Mouse (Mus musculus) layer of hippocampus, adult 11-12 months (tissue): ENCODE measurements around the gene 1700092M07Rik.
A peak's percentile ranks its signal among the peaks of the same experiment; 100 is the strongest.

Source experiments
- DNase-seq: peaks from one replicate; pipeline ENCODE4 v3.0.0; 2022; ENCODE audit warnings: low spot score

Gene 1700092M07Rik

DNA sequence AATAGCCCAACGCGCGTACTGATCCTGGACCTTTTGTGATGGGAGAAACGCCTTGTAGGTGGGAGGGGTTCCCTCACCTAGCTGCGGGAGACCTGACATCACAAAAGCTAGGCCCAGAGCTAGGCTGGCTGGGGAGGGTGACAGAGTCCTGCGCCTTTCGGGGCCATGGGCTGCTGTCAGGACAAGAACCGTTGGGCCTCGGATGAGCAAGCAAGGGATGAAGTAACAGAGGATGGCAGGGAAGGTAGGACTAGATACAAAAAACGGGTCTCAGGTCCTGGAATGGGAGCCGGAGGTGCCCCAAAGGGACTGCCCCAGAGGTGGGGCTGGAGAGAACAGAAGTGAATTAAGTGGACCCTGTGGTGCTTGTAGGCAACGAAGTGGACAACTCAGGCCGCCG lies at the start of gene 1700092M07Rik:
Gene 1700092M07Rik (plus strand): TSS at position 116 of the 400 bp plus-strand sequence.
- DNase-seq: no peak

DNA sequence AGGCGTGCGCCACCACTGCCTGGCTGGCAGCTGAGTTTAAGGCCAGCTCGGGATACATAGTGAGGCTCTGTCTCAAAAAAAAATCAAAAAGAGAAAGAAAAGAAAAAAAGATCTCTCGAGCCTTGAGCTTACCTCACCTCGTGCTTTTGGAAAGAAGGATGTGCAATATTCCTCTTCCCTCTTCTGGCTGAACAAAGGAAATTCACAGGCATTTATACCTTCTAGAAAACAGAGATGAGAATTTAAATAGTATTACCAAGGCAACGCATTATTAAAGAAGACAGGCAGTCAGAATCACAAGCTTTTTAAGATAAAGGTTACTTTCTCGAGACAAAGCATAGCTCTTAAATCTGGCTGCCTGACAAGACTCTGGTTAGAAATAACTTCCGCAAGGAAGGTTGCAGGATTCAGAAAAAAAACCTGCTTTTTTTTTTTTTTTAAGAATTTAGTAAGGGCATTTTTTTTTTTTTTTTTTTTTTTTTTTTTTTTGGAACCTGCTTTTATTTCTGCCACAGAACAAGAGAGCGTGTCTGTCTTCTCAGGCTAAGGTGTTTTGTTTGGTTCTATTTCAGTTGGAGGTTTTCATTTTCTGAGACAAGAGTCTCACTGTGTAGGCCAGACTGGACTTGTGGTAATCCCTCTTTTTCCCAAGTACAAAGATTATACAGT lies 48.5 kb upstream of the 1700092M07Rik start:
- no peak for DNase-seq

DNA sequence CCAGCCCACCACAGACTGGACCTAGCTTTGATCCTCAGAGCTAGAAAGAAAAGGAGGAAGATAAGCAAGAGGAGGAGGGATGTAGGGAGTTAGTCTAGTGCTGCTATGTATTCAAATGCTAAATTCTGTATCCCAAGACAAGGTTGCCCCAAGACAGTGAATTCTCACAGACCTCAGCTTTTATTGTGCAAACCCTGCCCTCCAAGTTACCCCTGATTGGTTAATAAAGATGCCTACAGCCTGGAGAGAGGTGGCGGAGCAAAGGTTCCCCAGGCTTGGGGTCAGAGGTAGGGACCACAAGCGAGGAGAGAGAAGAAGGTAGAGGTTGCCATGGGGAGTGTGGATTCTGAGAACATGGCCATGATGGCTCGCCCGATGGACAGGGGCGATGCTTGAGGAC lies 47.8 kb upstream of the 1700092M07Rik start:
- no peak for DNase-seq

DNA sequence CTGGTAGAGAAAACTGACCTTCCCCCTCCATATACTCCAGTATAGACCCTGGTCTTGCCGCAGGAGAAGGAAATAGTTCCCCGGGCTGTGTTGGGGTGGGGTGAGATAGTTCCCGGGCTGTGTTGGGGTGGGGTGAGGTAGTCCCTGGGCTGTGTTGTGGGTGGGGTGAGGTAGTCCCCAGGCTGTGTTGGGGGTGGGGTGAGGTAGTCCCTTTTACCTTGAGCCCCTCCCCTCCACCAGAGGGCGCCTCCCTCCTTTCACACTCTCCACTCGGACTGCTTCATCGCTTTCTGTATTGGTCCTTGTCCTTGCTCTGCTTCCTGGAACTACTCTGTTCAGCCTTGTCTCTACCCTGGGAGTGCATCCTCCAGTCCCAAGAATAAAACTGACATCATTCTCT lies 45.2 kb upstream of the 1700092M07Rik start:
- DNase-seq: no peak

DNA sequence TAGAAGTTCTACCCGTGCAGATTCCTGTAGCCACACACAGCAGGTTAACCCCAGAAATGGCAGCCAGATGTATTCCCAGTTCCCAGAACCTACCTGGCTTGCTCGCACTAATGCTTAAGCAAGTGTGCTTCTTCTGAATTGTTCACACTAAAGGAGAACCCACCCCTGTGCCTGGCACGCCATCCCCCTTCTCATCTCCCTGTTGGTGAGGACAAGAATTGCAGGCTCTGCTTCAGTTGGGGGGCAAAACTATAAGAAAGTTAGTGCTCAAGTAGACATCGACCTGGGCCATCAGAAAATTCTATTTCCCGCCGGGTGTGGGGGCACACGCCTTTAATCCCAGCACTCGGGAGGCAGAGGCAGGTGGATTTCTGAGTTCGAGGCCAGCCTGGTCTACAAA lies 40.9 kb upstream of the 1700092M07Rik start:
- DNase-seq: no peak

DNA sequence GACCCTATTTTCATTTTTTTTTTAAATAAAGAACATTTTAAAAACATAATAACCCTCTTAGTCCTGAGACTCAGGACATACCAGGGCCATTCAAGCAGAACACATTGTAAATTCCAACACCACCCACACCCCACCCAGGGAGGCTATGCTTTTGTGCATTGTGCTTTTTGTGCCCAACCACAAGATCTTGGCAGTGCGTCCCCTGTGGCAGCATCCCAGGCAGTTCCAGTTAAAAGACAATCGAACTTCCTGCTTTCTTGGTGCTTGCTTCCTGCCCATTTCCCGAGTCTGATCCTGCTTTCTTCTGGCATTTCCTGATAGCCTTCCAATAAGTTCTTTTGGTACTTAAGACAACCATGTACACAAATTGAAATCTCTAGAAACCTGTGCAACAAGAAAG lies 38.1 kb upstream of the 1700092M07Rik start:
- DNase-seq: no peak

DNA sequence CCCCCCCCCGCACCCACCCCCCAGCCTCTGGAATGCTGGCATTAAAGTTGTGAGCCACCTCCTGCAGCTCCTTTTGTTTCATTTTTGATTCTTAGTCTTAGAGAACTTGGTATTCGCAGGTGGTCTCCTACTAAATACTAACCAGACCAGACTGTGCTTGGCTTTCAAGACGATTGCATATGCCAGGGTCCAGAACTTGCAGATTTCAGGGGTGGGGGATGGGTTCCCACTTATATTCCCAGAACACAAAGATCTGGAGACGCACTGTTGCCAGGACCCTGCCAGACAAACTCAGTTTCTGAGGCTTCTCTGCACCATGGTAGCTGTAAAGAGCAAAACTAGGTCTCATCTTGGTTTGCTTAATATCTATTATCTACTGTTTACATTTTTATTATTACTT lies 36.9 kb upstream of the 1700092M07Rik start:
- DNase-seq: no peak

DNA sequence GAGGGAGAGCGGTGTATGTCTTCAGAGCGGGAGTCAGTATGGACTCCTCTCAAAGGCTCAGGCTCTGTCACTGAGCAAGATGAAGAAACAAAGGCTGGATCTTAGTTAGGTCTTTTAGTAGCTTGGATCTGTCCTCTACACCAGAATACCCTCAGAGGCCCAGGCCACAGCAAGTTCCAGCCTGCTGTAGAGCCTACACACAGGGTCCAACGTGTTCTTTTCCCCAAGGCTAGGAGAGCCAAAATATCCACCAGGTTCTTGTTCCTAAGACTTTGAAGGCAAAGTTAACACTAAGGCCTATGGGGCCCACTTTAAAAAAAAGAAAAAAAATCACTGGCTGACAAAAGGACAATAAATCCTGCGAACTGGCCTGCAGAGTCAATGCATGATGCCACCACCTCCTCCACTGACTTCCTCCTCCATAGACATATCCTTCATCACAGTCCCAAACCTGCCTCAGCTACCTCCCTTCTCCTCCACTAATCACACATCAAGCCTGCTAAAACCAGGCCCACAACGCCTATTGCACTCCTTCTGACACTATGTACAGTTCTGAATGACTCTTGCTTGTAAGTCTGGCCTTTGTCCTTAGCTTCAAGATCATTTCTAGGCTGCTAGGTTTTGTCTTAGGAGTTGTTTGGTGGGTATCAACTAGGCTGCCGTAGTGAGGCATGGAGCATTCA lies 35.4 kb upstream of the 1700092M07Rik start:
- DNase-seq: no peak

DNA sequence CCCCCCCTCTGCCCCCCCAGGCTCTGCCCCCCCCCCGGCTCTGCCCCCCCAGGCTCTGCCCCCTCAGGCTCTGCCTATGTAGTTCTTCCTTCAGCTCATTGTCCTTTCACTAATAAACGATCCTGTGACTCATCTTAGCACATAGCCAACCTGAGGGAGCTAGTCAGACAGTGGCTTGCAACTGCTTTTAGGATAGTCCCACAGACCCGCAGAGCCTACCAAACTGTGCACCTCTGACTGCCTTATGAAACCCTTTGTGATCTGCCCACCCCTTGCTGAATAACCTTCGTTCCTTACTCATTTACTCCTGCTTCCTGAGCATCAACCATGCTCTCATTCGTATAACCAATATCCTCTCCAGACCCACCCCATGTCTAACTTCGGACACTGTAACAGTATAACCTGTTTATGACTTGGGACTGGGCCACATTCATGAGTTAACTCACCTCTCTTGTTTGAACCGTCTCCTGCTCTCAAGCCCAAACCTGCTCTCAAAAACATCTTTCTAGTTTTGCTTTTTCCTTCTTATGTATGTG lies 34.3 kb upstream of the 1700092M07Rik start:
- no peak for DNase-seq

DNA sequence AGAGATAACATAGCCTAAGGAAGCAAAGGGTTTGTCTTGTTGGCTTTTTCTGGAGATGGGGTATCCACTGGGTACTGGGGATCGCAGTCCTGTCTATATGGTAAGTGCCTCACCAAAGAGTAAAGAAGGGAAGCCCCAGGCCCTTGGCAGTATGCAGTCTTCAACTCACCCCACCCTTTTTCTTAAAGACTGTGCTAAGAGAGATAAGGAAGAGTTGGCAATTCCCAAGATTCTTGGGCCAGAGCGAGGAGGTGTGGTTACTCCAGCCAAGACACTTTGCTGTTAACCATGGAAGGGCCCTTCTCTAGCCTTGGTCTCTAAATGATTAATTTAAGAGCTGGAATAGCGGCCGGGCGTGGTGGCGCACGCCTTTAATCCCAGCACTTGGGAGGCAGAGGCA lies 33.6 kb upstream of the 1700092M07Rik start:
- DNase-seq: no peak

DNA sequence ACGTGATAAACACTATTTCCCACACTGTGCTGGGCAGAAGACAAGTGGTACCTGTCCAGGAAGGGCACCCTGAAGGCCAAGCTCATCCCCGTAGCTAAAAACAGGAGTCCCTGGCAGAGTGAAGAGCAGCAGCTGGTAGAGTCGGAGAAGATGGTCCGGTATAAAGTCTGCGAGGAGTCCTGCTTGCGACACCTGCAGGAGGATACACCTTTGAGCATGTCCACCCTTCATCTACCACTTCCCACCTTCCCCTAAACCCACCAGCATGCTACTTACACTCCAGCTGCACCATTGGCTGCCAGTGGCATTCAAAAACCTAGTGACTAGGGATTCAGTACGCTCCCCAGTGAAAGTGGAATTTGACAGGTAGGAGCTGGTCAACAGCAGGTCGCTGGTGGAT lies 31.6 kb upstream of the 1700092M07Rik start:
- no peak for DNase-seq

DNA sequence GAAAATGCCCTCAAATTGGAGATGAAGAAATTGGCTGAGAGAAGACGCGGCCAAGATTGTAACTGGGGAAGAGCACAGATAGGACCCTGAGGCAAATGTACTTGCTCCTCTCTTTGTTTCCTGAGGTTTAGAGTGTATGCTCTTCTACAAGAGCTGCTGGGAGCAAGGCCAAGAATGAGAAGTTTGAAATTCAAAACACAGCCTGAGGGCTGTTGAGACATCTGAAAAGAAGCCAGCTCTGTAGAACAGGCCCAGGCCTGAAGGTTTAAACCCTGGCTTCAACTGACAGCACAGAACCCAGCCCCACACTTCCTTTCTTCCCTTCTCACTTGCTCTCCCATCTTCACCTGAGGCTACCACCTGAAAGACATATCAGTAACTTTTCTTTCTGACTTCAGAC lies 30.5 kb upstream of the 1700092M07Rik start:
- no peak for DNase-seq

DNA sequence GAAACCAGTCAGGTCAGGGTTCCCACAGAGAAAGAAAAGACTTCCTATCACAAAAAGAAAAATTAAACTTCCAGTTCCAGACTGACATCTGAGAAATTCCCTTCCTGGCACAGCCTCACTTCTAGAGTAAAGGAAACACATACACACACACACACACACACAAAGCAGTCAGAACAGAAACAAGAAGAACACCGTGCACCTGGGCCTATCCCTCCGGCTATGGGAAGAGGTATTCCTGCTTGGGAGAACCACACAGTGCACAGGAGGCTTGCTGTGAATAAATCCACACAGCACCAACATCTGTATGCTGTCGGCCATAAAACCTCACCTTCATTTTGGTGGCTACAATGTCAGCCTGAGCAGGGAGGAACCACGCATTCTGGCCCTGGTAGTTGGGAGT lies 29.0 kb upstream of the 1700092M07Rik start:
- no peak for DNase-seq

DNA sequence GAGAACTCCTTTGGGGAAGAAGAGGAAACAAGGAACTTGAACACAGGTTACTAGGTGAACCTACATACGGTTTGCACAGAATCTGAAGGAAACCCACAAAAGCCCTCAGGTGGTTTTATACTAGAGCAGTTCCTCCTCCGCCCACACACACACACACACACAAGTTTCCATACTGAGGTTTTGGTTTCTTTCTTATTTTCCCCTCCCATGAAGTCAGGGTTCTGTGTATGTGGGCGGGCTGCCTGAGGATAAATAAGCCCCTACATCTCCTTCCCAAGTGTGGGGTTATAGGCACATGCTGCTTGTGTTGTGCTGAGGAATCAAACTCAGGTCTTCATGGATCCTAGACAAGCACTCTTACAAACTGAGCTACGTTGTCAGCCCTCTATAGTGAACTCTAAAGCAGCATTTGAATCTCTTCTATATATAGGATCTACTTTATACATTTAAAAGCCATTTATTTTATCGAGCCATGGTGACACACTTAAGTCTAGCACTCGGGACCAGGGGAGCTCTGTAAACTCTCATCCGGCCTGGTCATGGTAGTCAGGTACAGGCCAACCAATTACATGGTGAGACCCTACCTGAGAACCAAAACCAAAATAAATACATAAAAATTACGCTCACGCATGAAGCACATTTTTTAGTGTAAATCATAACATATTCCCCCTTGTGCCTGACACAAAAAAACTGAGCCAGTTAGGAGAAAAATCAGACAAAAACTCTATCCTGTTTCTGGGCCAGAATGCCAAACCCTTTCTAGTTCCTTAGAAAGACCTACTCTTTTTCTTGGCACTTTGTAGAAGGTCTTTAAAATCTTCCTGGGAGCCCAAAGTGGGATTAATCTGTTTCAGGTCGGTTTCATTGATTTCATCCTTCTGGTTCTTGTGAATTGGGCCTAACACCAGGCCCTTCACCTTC lies 28.3 kb upstream of the 1700092M07Rik start:
- DNase-seq: no peak

DNA sequence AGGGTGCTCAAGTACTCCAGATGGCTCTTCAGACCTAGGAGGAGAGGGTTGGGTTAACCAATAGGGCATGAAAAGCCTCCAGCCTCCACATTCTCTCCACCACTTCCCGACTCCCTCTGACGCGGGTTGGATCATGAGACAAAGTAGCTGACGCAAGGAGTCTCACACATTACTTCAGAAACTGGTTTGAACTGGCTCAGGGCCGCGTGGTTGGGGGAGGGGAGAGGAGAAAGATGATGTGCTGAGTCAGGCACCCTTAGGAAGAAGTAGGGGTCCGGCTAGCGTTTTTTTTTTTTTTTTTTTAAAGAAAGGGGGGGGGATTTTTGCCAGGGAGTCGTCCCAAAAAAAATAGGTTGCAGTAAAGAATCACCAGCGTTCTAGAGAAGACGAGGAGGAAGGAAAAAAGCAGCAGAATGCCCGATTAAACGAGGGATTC lies 27.6 kb upstream of the 1700092M07Rik start:
- peak; percentile 76 for DNase-seq

DNA sequence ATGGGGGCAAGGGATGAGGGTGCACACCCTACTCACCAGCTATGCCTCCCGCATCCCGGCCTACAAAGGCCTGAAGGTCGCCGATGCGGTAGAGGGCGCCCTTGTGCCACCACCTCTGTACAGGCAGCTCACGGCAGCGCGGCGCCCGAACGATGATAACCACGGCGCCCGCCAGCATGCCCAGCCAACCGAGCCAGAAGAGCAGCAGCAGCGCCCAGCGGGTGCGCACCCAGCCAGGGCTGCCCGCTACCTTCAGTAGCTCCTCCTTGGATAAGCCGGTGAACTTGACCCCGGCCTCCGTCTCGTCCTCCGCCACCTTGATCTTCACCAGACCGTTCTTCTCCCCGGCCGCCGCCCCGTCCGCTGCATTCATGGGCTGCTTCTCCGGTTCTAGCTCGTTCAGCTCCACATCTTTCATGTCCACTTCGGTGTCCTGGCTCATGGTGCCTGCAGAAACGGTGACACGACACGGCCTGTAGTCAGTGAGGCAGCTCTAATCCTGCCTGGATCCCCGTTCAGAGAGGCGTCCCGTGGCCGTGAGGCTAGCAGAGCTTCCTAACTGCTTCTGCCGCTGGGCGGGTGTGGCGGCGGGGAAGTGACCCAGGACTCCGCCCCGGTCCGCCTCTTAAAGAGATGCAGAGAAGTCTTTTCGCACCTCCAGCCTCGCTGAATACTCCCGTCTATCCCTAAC lies 27.1 kb upstream of the 1700092M07Rik start:
- peak; percentile 96 for DNase-seq

DNA sequence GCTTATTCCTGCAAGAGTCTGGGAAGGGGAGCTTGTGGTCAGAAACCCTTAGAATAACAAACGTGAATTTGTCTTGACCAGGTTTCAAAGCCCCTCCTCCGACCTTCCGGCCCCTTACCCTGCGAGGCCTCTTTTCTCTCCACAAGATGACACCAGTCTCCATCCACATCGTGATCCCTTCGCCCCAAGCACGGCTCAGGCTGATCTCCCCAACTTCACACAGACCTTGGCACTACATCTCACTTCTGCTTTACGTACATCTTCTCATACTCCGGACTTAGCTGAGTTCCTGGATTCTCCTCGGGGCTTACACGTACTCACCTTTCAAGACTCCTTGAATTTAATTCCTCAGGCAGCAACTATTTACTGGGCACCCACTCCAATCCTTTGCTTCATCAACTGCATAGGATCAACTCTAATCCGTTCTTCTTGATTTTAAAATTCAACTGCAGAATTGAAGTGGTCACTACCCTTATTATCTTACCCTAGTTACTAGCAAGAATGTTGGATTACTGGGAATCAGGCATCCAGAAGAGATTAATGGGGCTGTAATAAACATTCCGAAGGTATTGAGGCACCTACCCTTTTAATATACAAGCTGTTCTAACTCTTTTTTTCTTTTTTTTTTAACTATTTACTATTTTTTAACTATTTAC lies 26.4 kb upstream of the 1700092M07Rik start:
- DNase-seq: no peak

DNA sequence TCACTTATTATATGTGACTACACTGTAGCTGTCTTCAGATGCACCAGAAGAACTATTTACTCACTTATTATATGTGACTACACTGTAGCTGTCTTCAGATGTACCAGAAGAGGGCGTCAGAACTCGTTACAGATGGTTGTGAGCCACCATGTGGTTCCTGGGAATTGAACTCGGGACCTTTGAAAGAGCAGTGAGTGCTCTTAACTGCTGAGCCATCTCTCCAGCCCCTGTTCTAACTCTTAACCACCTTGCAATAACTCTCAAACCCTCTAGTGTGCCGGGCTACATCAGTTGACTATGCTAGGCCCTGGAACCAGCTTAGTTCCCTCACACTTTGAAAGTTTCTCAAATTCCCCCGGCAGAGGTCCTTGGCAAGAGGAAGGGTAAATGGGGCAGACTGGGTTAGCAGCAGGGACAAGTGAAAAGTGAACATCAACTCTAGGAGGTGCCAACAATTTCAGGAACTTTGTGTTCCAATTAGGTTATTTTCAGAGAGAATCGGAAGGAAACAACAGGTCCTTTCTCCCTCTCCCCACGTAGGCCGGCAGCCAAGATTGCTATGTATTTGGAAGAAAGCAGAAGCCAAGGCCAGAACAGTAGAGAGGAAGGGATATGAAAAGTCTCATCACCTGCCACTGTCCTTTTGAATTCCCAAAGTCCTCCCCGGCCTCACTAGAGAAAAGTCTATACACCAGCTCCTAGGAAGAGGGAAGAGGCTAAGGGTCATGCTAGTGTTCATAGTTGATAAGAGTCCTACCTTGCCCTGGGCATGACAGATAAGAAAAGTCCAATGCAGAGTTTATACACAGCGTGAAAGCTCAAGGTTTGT lies 25.7 kb upstream of the 1700092M07Rik start:
- DNase-seq: peak; percentile 19

DNA sequence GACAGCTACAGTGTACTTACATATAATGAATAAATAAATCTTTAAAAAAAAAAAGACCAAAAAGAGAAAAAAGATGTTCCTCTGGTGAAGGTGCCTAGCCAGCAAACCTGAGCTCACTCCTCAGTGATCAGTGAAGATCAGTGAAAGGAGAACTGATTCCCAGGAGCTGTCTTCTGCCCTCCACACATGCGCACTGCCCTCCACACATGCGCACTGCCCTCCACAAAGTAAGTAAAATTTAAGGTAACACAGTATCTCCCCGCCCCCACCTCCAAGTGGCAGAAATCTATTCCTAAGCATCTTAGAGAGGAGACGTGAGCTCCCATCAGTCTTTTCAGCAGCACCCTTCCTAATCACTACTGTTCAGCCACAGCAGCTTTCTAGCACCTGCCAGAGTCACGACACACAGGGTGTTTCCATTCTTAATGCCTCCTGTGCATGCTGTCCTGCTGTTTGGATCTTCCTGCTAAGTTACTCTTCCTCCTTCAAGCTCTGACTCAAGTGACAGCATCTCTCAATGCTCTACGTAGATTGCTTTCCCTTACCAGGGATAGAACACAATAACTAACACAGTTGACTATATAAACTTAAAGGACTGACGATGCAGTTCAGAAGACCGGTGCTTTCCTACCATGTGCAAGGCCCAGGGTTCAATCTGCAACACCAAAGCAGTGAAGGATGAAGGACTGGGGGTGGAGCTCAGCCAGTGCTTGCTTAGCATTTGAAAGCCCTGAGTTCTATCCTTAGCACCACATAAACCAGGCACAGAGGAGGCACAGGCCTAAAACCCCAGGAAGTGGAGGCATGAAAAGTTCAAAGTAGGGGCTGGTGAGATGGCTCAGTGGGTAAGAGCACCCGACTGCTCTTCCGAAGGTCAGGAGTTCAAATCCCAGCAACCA lies 24.4 kb upstream of the 1700092M07Rik start:
- no peak for DNase-seq
